Mouse (Mus musculus): Measurements from ENCODE around the gene Cep41.
A peak's percentile ranks its signal among the peaks of the same experiment; 100 is the strongest.

Gene Cep41

GRCm38 (mm10) chr6:30673764-30674561 lies 19.6 kb downstream of the Cep41 start:
- no peak for DNase-seq (ENCODE audit: low spot score)

- no peak for DNase-seq (ENCODE audit: low spot score)
These were observed 21.9 kb downstream of the Cep41 start for GRCm38 (mm10) chr6:30671696-30672095.

- DNase-seq (ENCODE audit: low spot score): no peak
These were observed 26.0 kb downstream of the Cep41 start for GRCm38 (mm10) chr6:30667585-30667984.

- DNase-seq (ENCODE audit: low spot score): no peak
These were observed 27.5 kb downstream of the Cep41 start for GRCm38 (mm10) chr6:30666043-30666442.

- DNase-seq (ENCODE audit: low spot score): peak; percentile 13
These were observed 28.3 kb downstream of the Cep41 start for GRCm38 (mm10) chr6:30665296-30665695.

GRCm38 (mm10) chr6:30664776-30665175 lies 28.8 kb downstream of the Cep41 start:
- DNase-seq (ENCODE audit: low spot score): no peak

- DNase-seq (ENCODE audit: low spot score): no peak
These were observed 34.9 kb downstream of the Cep41 start for GRCm38 (mm10) chr6:30658619-30659018.

GRCm38 (mm10) chr6:30657279-30657678 lies 36.3 kb downstream of the Cep41 start:
- DNase-seq (ENCODE audit: low spot score): no peak

GRCm38 (mm10) chr6:30654932-30655331 lies 38.6 kb downstream of the Cep41 start:
- no peak for DNase-seq (ENCODE audit: low spot score)

GRCm38 (mm10) chr6:30654402-30654859 lies 39.1 kb downstream of the Cep41 start:
- no peak for DNase-seq (ENCODE audit: low spot score)

GRCm38 (mm10) chr6:30653518-30653917 lies 40.0 kb downstream of the Cep41 start:
- DNase-seq (ENCODE audit: low spot score): no peak

- no peak for DNase-seq (ENCODE audit: low spot score)
These were observed 40.9 kb downstream of the Cep41 start for GRCm38 (mm10) chr6:30652425-30653188.

- no peak for DNase-seq (ENCODE audit: low spot score)
These were observed 43.8 kb downstream of the Cep41 start for GRCm38 (mm10) chr6:30649651-30650296.

GRCm38 (mm10) chr6:30645379-30645778 lies 48.2 kb downstream of the Cep41 start:
- DNase-seq (ENCODE audit: low spot score): no peak

GRCm38 (mm10) chr6:30644462-30644861 lies 49.1 kb downstream of the Cep41 start:
- DNase-seq (ENCODE audit: low spot score): no peak

- DNase-seq (ENCODE audit: low spot score): no peak
These were observed 49.7 kb downstream of the Cep41 start for GRCm38 (mm10) chr6:30643694-30644460.

- DNase-seq (ENCODE audit: low spot score): no peak
These were observed 54.8 kb downstream of the Cep41 start, which contains the start of gene Cpa1 for GRCm38 (mm10) chr6:30638674-30639268. Gene Cpa1 (plus strand): TSS chr6:30639218.

- DNase-seq (ENCODE audit: low spot score): no peak
These were observed 57.2 kb downstream of the Cep41 start for GRCm38 (mm10) chr6:30636186-30636842.

- DNase-seq (ENCODE audit: low spot score): no peak
These were observed 58.1 kb downstream of the Cep41 start for GRCm38 (mm10) chr6:30635361-30635862.

GRCm38 (mm10) chr6:30629989-30630388 lies 63.6 kb downstream of the Cep41 start:
- DNase-seq (ENCODE audit: low spot score): no peak

- DNase-seq (ENCODE audit: low spot score): no peak
These were observed 65.4 kb downstream of the Cep41 start for GRCm38 (mm10) chr6:30628152-30628551.
